Mouse (Mus musculus) gastrocnemius, adult 8-10 months (tissue): ENCODE measurements around the gene Grm1. TPM values are rescaled to one million over a fixed set of nuclear protein-coding genes. Genes with fewer than 3 reads are reported as not detected.

Experiments used
- DNase-seq, 2 experiments: peaks; one replicate each; pipeline ENCODE4 v3.0.0; 2022; ENCODE audit warnings: low spot score in 2 of 2
- total RNA-seq, 4 experiments: library from RNA; stranded (reverse); gene quantifications; 2 replicates each; pipeline ENCODE4 v1.2.4; 2022

Gene Grm1
- total RNA-seq, 4 experiments from 2014 or later: 0.04 to 0.38 (median 0.19) TPM

DNA sequence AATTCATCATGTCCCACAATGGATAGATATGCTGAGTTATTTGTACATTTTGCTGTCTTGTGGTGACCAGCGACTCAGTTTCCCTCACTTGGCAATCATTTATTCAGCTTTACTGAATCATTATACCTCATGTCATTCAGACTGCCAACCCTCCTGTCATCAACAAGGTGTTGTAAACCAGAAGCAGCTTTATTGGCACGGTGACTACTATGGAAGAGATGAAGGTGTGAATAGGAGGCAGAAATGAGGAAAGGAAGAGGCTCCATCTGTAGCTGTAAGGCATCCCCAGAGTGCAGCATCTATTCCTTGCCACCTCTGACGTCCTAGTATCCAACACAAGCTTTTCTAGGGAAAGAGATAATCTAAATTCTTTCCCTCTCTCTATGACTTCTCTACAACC lies 247.3 kb downstream of the Grm1 start:
- no peak for DNase-seq

DNA sequence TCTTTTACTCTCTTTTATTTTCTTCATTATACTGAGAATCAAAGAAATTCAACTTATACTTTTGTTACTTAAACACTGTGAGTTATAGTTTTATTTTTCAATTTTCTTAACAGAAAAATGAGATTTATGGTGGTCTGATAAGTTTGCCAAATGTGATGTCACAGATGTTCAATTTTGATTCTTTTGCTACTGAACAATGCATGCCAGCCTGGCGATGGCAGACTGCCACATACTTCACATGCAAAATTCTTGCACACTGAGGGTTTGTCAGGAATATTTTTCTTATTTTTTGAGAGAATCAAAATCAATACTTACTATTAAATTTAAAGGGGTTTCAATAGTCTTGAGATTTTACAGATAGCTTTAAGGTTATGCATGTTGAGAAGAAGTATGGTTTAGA lies 251.0 kb downstream of the Grm1 start:
- no peak for DNase-seq

DNA sequence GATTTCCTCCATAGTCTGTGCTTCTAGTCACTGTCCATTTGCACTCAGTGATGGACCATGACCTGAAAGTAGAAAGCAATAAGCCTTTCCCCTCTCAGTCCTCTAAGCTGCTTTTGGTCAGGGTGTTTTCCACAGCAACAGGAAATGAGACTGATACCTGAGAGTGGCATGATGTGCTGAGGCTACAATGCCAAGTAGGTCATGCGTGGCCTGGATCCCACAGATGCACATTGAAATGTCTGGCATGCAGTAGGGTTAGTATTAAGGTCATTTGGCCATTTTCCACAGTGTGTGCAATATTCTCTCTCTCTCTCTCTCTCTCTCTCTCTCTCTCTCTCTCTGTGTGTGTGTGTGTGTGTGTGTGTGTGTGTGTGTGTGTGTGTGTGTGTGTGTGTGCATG lies 254.8 kb downstream of the Grm1 start:
- DNase-seq: no peak

DNA sequence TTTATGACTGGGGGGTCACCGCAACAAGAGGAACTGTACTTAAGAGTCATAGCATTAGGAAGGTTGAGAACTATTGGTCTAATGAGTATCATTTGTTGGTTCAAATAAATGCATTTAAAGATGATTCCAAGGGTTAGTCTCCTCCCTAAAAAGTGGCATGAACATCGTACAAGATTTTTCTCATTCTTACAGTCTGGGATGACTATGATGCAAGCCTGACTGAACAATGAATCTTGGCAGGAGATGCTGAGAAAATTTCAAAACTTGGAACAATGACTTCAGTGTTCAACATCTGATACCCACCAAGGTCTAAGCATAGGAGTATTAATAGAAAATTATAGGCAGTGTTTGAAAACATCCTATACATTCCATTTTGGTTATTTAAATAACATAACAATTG lies 264.1 kb downstream of the Grm1 start:
- no peak for DNase-seq

DNA sequence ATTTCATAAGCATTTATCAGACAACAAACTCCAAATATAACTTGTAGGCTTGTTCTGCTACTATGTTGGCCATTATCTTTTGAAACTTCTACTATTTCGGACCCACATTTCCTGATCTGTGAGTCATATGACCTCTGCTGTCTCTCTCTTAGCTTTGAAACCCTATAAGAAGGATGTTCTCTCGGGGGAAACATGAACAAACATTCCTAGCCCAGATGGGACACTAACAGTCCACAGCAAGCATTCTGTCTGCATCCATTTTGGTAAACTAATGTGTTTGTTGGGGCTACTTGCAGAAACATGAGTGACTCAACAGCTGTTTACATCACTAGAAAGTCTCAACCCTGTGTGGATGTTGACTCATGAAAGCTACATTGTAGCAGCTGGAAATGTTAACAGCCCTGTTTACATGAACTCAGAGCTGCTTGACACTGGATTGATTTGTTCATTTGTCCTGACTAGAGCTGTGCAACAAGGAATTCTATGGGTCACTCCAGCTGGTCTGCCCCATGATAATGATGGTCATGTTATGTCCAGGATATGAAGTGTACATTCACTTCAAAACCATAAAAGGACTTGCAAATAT lies 267.4 kb downstream of the Grm1 start:
- no peak for DNase-seq

DNA sequence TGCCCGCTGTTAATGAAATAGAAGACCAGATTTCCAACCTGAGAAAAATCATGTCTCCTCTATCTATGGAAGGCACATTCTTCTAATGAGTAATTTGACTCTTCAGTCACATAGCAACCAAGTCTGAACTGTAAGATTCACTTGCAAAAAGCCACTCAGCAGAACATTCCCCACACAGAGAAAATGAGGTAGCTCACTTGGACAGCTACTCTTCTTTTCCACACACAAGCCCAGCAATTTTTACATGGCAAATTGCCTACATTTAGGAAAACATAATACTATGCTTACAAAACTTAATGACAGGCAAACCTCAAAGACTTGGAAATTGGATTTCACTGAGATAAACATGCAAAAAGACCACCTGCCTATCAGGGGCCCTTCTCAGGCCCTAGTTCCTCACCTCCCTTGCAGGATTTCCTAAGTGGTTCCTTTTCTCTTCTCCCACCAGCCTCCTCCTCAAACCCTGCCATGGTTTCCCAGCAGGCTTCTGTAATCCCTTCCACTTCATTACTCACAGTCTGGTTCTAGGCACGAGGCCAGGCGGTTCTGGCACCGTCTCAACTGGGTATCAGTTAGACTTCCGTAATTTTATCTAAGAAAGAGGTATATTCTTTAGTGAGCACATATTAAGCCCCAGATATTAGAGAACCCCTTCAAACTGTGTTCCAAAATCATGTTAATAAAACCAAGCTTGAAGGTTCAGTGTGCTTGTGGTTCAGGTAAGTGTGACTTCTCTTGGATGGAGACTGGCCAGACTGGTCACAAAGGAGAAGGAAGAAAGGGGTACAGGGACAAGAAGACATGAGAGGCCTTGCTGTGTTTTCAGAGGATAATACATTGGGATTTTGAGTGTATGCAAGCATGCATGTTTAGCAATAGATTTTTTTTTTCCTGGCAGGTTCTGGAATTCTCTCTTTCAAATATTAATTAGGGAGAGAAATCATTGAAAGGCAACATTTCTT lies 269.1 kb downstream of the Grm1 start:
- DNase-seq: no peak

DNA sequence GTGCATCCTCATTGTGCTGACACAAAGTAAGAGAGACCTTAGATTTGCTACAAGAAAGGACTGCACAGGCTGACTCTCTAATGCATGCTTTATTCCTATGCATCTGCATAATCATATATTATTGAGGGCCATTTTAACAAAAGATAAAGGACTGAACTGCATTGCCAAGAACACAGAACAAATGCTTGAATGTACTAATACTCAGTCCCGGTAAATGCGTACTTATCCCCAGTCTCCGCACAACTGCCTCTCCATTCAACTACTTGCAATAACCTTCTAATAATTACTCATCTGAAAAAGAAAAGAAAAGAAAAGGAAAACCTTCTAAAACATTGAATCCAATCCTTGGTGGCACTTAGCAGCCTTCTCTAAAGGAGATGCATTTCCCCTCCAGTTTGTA lies 272.4 kb downstream of the Grm1 start:
- DNase-seq: no peak

DNA sequence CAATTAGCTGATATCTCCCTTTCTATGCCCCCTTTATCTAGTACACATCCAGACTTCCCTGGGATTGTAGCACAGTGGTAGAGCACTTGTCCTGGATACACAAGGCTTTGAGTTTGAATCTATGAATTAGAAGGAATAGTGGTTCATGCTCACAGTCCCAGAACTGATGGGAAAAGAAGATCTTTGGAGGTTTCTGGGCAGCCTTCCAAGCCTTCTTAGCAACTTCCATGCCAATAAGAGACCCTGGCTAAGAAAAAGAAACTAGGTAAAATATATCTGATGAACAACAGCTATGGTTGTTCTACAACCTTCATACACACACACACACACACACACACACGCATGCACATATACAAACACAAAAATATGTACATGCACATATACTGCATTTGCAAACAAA lies 286.8 kb downstream of the Grm1 start:
- DNase-seq: no peak

DNA sequence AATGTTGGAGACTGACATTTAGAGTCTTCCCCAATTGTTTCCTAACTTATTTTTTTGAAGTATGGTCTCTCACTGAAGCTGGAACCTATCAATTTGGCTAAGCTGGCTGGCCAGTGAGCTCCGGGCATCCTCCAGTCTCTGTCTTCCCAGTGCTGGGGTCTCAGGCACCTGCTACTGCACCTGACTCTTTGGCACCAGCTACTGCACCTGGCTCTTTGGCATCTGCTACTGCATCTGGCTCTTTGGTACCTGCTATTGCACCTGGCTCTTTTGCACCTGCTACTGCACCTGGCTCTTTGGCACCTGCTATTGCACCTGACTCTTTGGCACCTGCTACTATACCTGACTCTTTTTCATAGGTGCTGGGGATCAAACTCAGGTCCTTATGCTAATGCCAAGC lies 291.7 kb downstream of the Grm1 start:
- no peak for DNase-seq

DNA sequence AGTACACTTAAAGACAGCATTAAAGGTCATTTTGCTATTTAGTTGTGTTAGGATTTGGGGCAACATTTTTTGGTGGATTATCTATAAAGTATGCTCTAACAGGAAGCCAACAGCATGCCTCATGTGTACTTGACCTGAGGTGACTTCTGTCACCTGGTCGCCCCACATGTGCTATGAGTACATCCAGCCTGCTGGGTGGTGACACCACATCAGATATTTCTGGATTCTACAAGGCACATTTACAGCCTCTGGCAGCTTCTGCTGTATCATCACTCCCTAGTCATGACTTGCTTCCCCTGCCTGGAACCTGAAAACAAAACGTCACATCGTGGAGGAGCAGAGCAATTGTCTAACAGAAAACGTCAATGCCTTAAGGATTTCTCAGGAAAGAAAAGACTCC lies 292.2 kb downstream of the Grm1 start:
- no peak for DNase-seq

DNA sequence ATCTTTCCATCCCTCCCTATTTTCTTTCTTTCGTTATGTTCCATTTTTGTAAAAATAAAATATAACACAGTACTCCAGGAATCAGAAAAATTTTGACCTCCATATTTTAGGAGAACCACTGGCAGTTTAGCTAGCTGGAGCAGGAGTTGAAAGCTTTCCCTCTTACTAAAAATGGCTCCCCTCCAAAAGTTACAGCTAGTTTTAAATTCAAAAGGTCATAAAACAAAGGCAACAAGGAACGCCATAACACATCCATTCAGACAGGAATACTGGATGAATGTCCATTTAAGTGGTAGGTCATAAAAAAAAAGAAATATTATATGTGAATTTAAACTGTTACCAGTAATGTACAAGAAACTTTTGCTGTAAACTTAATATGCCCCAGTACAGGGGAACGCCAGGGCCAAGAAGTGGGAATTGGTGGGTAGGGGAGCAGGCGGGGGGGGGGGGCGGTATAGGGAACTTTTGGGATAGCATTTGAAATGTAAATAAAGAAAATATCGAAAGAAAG lies 294.2 kb downstream of the Grm1 start:
- no peak for DNase-seq

DNA sequence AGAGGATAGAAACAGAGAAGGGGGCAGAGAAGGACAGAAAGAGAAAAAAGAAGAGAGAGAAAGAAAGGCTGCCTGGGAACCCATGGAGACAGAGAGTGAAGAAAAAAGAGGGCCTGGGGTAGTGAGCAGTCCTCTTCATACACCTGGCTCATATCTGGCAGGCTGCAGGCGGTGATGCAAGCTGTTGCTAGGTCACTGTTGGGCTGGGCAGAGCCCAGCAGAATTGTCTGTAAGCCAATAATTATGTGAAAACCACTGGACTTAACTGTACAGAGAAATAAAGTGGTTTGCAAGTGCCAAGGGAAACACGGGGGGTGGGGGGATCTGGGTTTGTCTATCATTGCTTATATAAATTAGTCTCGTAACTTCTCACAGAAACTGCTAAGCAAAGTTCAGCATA lies 297.0 kb downstream of the Grm1 start:
- DNase-seq: no peak

DNA sequence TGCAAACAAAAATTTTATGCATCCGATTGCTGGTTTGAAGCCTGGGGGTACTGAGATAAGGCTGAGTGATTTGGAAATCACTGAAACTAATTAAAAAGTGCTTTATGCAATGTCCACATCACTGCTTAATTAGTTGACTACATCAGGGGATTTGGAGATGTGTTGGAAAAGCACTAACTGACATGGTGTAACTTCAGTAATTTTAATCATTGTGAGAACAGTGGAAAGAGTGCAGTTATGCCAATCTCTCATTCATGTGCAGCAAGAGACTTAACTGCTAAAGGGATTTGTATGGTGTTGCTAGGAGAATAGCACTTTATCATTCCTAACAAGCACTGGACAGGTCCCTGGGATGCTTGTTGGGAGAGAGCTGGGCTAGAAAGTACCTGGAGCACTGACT lies 307.3 kb downstream of the Grm1 start:
- no peak for DNase-seq

DNA sequence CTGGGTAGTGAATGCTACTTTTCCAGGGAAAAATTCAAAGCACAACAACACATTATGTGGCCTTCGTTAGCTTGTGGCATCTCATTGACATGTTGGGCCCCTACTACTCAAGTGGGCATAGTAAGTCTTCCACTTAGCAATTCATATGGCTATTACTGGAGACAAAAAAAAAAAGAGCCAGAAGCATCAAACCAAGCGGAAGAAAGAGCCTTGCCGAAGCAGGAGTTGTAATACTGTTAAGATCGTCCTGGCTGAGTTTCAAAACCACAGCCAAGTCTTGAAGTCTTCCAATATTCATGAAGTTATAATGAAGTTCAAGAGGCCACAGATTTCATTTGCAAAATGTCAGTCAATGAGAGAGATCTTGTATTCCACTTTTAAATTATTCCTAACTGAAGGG lies 319.1 kb downstream of the Grm1 start:
- DNase-seq: no peak

DNA sequence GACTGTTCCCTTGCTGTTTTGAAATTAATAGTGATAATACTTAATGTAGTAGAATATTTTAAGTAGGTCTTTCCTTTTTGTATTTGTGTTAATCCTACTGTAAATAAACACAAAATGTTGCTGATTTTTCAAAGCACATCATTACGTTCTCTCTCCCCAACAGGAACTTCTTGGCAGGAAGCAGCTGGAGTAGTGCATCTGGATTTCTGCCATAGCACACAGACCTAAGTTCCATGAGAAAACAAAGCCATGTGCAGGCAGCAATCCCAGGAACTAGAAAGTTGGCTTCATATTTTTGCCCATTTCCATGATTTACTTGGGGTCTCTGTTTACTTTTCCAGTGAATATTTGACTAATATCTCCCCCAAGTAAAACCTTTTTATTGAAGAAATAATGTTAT lies 320.9 kb downstream of the Grm1 start:
- DNase-seq: no peak

DNA sequence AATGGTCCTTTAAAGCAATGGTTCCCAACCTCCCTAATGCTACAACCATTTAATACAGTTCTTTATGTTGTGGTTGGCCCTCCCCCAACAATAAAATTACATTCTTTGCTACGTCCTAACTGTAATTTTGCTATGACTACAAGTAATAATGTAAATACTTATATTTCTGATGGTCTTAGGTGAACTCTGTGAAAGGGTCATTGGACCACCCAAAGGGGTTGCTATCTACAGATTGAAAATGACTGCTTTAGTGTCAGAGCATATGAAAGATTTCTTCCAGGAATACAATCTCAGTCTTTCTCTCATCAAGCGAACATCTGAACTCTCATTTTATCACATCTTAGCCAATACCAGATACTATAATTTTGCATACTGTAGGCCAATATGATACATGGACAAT lies 321.4 kb downstream of the Grm1 start:
- DNase-seq: no peak

DNA sequence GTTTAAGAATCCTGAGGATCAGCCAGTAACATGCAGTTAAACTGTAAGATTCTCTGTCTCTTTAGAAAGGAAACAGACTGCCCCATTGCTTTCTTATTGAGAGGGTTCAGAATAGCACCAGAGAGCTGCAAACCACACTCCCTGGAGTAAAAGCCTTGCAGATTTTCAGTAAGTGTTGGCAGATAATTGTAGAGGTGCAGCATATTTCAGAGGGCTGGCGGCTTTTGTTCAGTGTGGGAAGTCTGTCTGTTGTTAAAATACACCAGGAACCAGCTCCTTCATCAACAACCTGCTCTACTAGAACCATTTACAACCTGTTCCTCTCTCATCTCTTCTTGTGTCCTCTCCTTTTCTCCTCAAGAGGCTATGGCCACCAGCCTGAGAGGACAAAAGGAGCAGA lies 331.1 kb downstream of the Grm1 start:
- DNase-seq: no peak

DNA sequence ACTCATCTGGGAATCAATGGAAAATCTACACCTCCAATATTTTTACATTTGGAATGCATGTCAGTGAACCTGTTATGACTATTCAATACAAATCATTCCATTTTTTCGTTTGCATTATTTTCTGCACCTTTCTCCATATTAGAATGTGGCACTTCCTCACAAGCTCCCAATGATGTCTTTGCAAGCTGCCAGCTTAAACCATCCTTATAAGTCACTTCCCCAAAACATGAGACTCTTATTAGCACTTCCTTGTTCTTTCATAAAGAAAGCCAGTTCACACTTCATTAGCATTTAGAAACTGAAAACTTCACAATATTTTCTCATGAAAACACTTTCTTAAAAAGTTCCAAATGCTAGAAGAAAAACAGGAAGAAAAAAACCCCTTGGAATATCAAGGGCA lies 338.1 kb downstream of the Grm1 start:
- DNase-seq: no peak

DNA sequence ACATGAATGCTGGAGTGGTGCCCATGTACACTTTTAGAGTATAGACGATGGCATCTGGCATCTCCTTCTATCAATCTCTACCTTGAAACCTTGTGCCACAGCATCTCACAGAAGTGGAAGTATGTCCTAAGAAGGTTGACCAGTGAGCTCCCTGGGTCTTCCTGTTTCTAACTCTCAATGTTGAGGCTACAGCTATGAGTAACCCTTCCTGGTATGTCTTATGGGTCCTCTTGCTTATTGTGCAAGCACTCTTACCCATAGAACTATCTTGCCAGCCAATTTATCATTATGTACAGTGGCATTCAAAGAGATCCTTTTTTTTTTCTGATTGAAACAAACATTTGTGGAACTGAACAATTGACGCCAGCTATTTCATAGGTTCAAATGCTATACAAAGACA lies 340.0 kb downstream of the Grm1 start:
- no peak for DNase-seq

DNA sequence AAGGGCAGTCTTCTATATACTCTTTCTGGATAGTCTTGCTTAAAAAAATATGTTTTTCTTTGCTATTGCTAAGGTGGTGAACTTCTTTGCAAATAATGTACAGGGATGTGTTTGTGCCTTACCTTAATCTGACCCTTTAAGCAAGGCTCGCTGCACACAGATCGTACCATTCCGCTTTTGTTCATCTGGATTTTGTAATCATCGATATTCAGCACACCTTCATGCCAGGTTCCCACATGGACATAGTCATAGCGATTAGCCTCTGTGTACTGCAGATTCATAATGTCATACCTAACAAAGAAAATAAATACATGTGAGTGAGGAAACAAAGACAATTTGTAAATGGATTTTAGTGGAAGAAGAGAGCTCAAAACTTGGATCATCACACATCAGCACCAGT lies 340.8 kb downstream of the Grm1 start:
- DNase-seq: no peak

DNA sequence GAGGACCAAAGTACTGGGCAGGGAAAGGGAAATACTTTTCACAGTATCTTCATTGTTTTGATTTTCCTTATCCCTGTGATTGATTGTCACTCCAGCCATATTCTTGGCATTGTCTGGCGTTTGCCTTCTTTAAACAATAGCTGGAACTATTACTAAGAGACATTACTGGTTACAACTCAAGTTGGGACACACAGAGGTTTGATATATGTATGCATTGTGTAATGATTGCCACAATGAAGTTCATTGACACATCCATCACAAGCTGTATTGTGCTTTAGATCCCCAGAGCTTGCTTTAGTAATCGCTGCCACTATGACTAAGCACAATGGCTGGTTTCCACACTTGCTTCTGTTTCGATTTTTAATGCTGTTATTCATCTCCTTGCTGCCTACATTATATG lies 341.4 kb downstream of the Grm1 start:
- DNase-seq: no peak

DNA sequence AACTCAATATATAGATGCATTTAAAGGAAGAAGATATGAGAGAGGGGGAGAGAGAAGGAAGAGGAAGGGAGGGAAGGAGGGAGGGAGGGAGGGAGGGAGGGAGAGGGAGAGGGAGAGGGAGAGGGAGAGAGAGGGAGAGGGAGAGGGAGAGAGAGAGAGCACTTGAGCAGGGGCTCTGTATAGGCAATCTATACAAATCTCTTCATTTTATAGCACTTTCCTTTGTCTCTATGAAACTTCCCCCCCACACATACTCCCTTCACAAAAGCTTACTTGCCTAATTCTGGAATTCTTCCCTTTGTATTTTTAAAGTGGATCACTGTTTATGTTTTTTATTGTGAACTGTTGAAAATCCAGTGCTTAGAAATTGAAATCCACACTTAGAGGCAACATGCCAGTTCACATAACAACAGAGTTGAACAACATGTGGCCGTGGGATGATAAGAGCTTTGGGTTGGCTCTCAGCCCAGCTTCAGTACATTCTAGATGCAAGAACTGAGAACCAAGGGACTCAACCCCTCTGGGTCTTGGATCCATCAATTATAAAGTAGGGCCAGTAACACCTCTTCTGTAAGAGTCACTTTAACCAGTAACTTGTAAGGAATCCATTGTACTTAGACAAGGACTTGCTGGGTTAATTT lies 345.0 kb downstream of the Grm1 start:
- no peak for DNase-seq
